Mouse (Mus musculus) hindbrain, embryonic 13.5 days (tissue): ENCODE data around the gene Caskin2. TPM values are rescaled to one million over a fixed set of nuclear protein-coding genes. Genes with fewer than 3 reads are reported as not detected.

Experiments used
- ATAC-seq: fragments of 200-750 bp; cut with Nextera tagmentation; 2 replicates; pipeline ENCODE4 v1.8.0; 2017; ENCODE audit warnings: moderate TSS enrichment; ENCODE audit not compliant: low FRiP score
- H3K27ac ChIP-seq: fragments of 300-500 bp; sonication (generic); 2 replicates; pipeline ENCODE4 v1.5.1; 2015; ENCODE audit warnings: inconsistent platforms, mild to moderate bottlenecking, moderate library complexity
- H3K27me3 ChIP-seq: fragments of 300-500 bp; sonication (generic); 2 replicates; pipeline ENCODE4 v1.6.1; 2015; ENCODE audit warnings: mild to moderate bottlenecking, inconsistent platforms
- H3K36me3 ChIP-seq: fragments of 300-500 bp; sonication (generic); 2 replicates; pipeline ENCODE4 v1.6.1; 2015; ENCODE audit warnings: mild to moderate bottlenecking, inconsistent platforms
- H3K4me1 ChIP-seq: fragments of 300-500 bp; sonication (generic); replicated peaks from 2 replicates; pipeline ENCODE4 v1.6.1; 2015; ENCODE audit warnings: inconsistent platforms
- H3K4me2 ChIP-seq: fragments of 300-500 bp; sonication (generic); 2 replicates; pipeline ENCODE4 v1.6.1; 2015; ENCODE audit warnings: inconsistent platforms, mild to moderate bottlenecking, moderate library complexity
- H3K4me3 ChIP-seq: fragments of 300-500 bp; sonication (generic); 2 replicates; pipeline ENCODE4 v1.5.1; 2015; ENCODE audit warnings: mild to moderate bottlenecking, inconsistent platforms
- H3K9ac ChIP-seq: fragments of 300-500 bp; sonication (generic); 2 replicates; pipeline ENCODE4 v1.6.1; 2015; ENCODE audit warnings: mild to moderate bottlenecking, inconsistent platforms
- H3K9me3 ChIP-seq: fragments of 300-500 bp; sonication (generic); 2 replicates; pipeline ENCODE4 v1.6.1; 2016; ENCODE audit warnings: inconsistent platforms
- WGBS: fragments of 180-500 bp; shearing (Covaris S2); methylation state at CpG from one replicate; pipeline ENCODE4 v1.1.7; 2015; 5-methylcytosine and 5-hydroxymethylcytosine counted together
- polyA plus RNA-seq: library from polyadenylated mRNA; unstranded; fragments of >200 nt; fragmentation: Nextera tagmentation; extraction: Ambion mirVana; gene quantifications from 2 replicates; pipeline ENCODE4 v1.2.1, GENCODE M21; 2015

The Caskin2 gene
- polyA plus RNA-seq, 1 experiment from 2014 or later: 11.8 TPM

GRCm38 (mm10) chr11:115841044-115841443 is 27.6 kb upstream of the Caskin2 start:
- Histone ChIP-seq H3K27ac (no peak overlapping the region), H3K9ac (no peak overlapping the region), H3K27me3 (no peaks in the 10 kb centered on the region), H3K4me1 (no peaks in the 10 kb centered on the region), H3K9me3 (no peaks in the 10 kb centered on the region), H3K4me2 (no peak overlapping the region), H3K36me3 (no peaks in the 10 kb centered on the region), H3K4me3 (no peak overlapping the region)
- WGBS: 82% methylated on average over 6 of the region's 6 CpGs
- no peak for ATAC-seq

GRCm38 (mm10) chr11:115839732-115840131 is 26.3 kb upstream of the Caskin2 start:
- H3K4me3 ChIP-seq: no peak overlapping the region
- 70% methylated on average over 3 of the region's 3 CpGs for WGBS
- ATAC-seq: no peak
- H3K36me3 ChIP-seq: no peaks in the 10 kb centered on the region
- peaks cover under 1% of the 10 kb centered on the region; the same call in 1 of the 2 replicates for H3K27me3 ChIP-seq
- H3K4me2 ChIP-seq: no peak overlapping the region
- no peak overlapping the region for H3K27ac ChIP-seq
- H3K4me1 ChIP-seq: peaks cover 5% of the 10 kb centered on the region
- no peaks in the 10 kb centered on the region for H3K9me3 ChIP-seq
- H3K9ac ChIP-seq: 0 out of 2 replicates have a peak overlapping the region, but pooled peaks have one; percentile 24

GRCm38 (mm10) chr11:115838895-115839311 is 25.5 kb upstream of the Caskin2 start:
- Histone ChIP-seq H3K9ac (no peak overlapping the region), H3K4me1 (peaks cover 5% of the 10 kb centered on the region), H3K27me3 (peaks cover 8% of the 10 kb centered on the region), H3K4me3 (no peak overlapping the region), H3K4me2 (no peak overlapping the region), H3K27ac (no peak overlapping the region), H3K9me3 (no peaks in the 10 kb centered on the region), H3K36me3 (no peaks in the 10 kb centered on the region)
- ATAC-seq: no peak
- WGBS: 60% methylated on average over 4 of the region's 4 CpGs

GRCm38 (mm10) chr11:115837606-115838345 is 24.3 kb upstream of the Caskin2 start:
- ATAC-seq: no peak
- Histone ChIP-seq H3K27me3 (peaks cover 10% of the 10 kb centered on the region), H3K4me1 (peaks cover 10% of the 10 kb centered on the region), H3K9ac (no peak overlapping the region), H3K27ac (no peak overlapping the region), H3K4me3 (no peak overlapping the region), H3K9me3 (no peaks in the 10 kb centered on the region), H3K36me3 (no peaks in the 10 kb centered on the region), H3K4me2 (no peak overlapping the region)
- WGBS: 93% methylated on average over 22 of the region's 22 CpGs

- WGBS: 36% methylated on average over 11 of the region's 11 CpGs
- no peaks in the 10 kb centered on the region for H3K9me3 ChIP-seq
Observed at GRCm38 (mm10) chr11:115836656-115837395, 23.4 kb upstream of the Caskin2 start.

GRCm38 (mm10) chr11:115834033-115834432 is 20.6 kb upstream of the Caskin2 start:
- H3K9ac ChIP-seq: no peak overlapping the region
- H3K36me3 ChIP-seq: no peaks in the 10 kb centered on the region
- H3K4me2 ChIP-seq: no peak overlapping the region
- H3K27me3 ChIP-seq: peaks cover 47% of the 10 kb centered on the region
- no peak overlapping the region for H3K27ac ChIP-seq
- H3K9me3 ChIP-seq: no peaks in the 10 kb centered on the region
- H3K4me3 ChIP-seq: no peak overlapping the region
- ATAC-seq: no peak
- WGBS: 55% methylated on average over 6 of the region's 6 CpGs
- H3K4me1 ChIP-seq: peaks cover 16% of the 10 kb centered on the region

More at GRCm38 (mm10) chr11:115836656-115837395, 23.4 kb upstream of the Caskin2 start:
- H3K27me3 ChIP-seq: peaks cover 19% of the 10 kb centered on the region
- no peaks in the 10 kb centered on the region for H3K36me3 ChIP-seq
- no peak overlapping the region for H3K9ac ChIP-seq
- peaks cover 13% of the 10 kb centered on the region for H3K4me1 ChIP-seq
- ATAC-seq: no peak
- H3K4me2 ChIP-seq: no peak overlapping the region
- no peak overlapping the region for H3K4me3 ChIP-seq
- H3K27ac ChIP-seq: no peak overlapping the region

GRCm38 (mm10) chr11:115833021-115833513 is 19.6 kb upstream of the Caskin2 start:
- Histone ChIP-seq H3K4me3 (no peak overlapping the region), H3K27me3 (peaks cover 56% of the 10 kb centered on the region)
- no peak for ATAC-seq

GRCm38 (mm10) chr11:115832523-115832922 is 19.1 kb upstream of the Caskin2 start:
- Histone ChIP-seq H3K9me3 (no peaks in the 10 kb centered on the region), H3K4me2 (no peak overlapping the region), H3K27me3 (peaks cover 61% of the 10 kb centered on the region), H3K4me1 (peaks cover 16% of the 10 kb centered on the region), H3K4me3 (no peak overlapping the region), H3K9ac (no peak overlapping the region), H3K27ac (no peak overlapping the region), H3K36me3 (no peaks in the 10 kb centered on the region)
- 6% methylated on average over 8 of the region's 8 CpGs for WGBS
- ATAC-seq: no peak

More at GRCm38 (mm10) chr11:115833021-115833513, 19.6 kb upstream of the Caskin2 start:
- Histone ChIP-seq H3K4me2 (no peak overlapping the region), H3K9me3 (no peaks in the 10 kb centered on the region), H3K36me3 (no peaks in the 10 kb centered on the region), H3K9ac (no peak overlapping the region), H3K27ac (no peak overlapping the region), H3K4me1 (peaks cover 16% of the 10 kb centered on the region)
- 14% methylated on average over 8 of the region's 8 CpGs for WGBS

- Histone ChIP-seq H3K9ac (no peak overlapping the region), H3K27me3 (peaks cover 66% of the 10 kb centered on the region), H3K36me3 (no peaks in the 10 kb centered on the region), H3K4me2 (no peak overlapping the region), H3K4me3 (no peak overlapping the region), H3K9me3 (no peaks in the 10 kb centered on the region), H3K27ac (no peak overlapping the region), H3K4me1 (peaks cover 16% of the 10 kb centered on the region)
- WGBS: 63% methylated on average over 6 of the region's 6 CpGs
- no peak for ATAC-seq
Observed at GRCm38 (mm10) chr11:115832064-115832463, 18.6 kb upstream of the Caskin2 start.

- 43% methylated on average over 3 of the region's 3 CpGs for WGBS
- Histone ChIP-seq H3K27me3 (peaks cover 71% of the 10 kb centered on the region), H3K4me1 (peaks cover 16% of the 10 kb centered on the region), H3K4me3 (no peak overlapping the region), H3K4me2 (no peak overlapping the region), H3K27ac (no peak overlapping the region), H3K9ac (no peak overlapping the region), H3K9me3 (no peaks in the 10 kb centered on the region), H3K36me3 (no peaks in the 10 kb centered on the region)
- ATAC-seq: no peak
Observed at GRCm38 (mm10) chr11:115831518-115831917, 18.1 kb upstream of the Caskin2 start.

GRCm38 (mm10) chr11:115830550-115831325 is 17.3 kb upstream of the Caskin2 start:
- Histone ChIP-seq H3K4me2 (no peak overlapping the region), H3K4me3 (no peak overlapping the region), H3K9ac (no peak overlapping the region), H3K27me3 (peaks cover 79% of the 10 kb centered on the region), H3K27ac (no peak overlapping the region), H3K9me3 (no peaks in the 10 kb centered on the region), H3K36me3 (no peaks in the 10 kb centered on the region), H3K4me1 (peaks cover 16% of the 10 kb centered on the region)
- 24% methylated on average over 25 of the region's 25 CpGs for WGBS
- ATAC-seq: no peak

GRCm38 (mm10) chr11:115829036-115829435 is 15.6 kb upstream of the Caskin2 start:
- peaks cover 90% of the 10 kb centered on the region for H3K27me3 ChIP-seq
- H3K27ac ChIP-seq: no peak overlapping the region
- WGBS: 63% methylated on average over 4 of the region's 4 CpGs
- H3K36me3 ChIP-seq: no peaks in the 10 kb centered on the region
- no peak overlapping the region for H3K4me3 ChIP-seq
- H3K4me2 ChIP-seq: no peak overlapping the region
- no peaks in the 10 kb centered on the region for H3K9me3 ChIP-seq
- peaks cover 19% of the 10 kb centered on the region for H3K4me1 ChIP-seq
- no peak overlapping the region for H3K9ac ChIP-seq
- ATAC-seq: no peak
